Mouse (Mus musculus) neural tube, embryonic 14.5 days (tissue): ENCODE results near the gene Gpt2. TPM values are rescaled to one million over a fixed set of nuclear protein-coding genes. Genes with fewer than 3 reads are reported as not detected.

Experiments used
- ATAC-seq: fragments of 200-750 bp; cut with Nextera tagmentation; 2 replicates; pipeline ENCODE4 v1.8.0; 2017; ENCODE audit warnings: low read depth, mild to moderate bottlenecking, moderate TSS enrichment, moderate library complexity
- H3K27ac ChIP-seq: fragments of 300-500 bp; sonication (generic); 2 replicates; pipeline ENCODE4 v1.5.1; 2014; ENCODE audit warnings: low read depth, mild to moderate bottlenecking, control low read depth, low read length, moderate library complexity, mixed read lengths
- H3K27me3 ChIP-seq: fragments of 300-500 bp; sonication (generic); 2 replicates; pipeline ENCODE4 v1.6.1; 2014; ENCODE audit warnings: low read length; ENCODE audit not compliant: control insufficient read depth, insufficient read depth
- H3K36me3 ChIP-seq: fragments of 300-500 bp; sonication (generic); 2 replicates; pipeline ENCODE4 v1.6.1; 2014; ENCODE audit warnings: low read length, mixed read lengths; ENCODE audit not compliant: control insufficient read depth, insufficient read depth
- H3K4me1 ChIP-seq: fragments of 300-500 bp; sonication (generic); 2 replicates; pipeline ENCODE4 v1.6.1; 2014; ENCODE audit warnings: low read length; ENCODE audit not compliant: control insufficient read depth, insufficient read depth
- H3K4me2 ChIP-seq: fragments of 300-500 bp; sonication (generic); 2 replicates; pipeline ENCODE4 v1.6.1; 2014; ENCODE audit warnings: mild to moderate bottlenecking, low read depth, low read length, control low read depth
- H3K4me3 ChIP-seq: fragments of 300-500 bp; sonication (generic); 2 replicates; pipeline ENCODE4 v1.5.1; 2014; ENCODE audit warnings: low read depth, low read length, control low read depth, mixed read lengths
- H3K9ac ChIP-seq: fragments of 300-500 bp; sonication (generic); replicated peaks from 2 replicates; pipeline ENCODE4 v1.6.1; 2014; ENCODE audit warnings: low read depth, mild to moderate bottlenecking, control low read depth, low read length, mixed read lengths
- H3K9me3 ChIP-seq: fragments of 300-500 bp; sonication (generic); 2 replicates; pipeline ENCODE4 v1.6.1; 2016; ENCODE audit warnings: low read length; ENCODE audit not compliant: control insufficient read depth
- WGBS: fragments of 180-500 bp; shearing (Covaris S2); extraction: QIAGEN DNeasy Blood & Tissue Kit; methylation state at CpG from one replicate; pipeline ENCODE4 v1.1.7; 2014; 5-methylcytosine and 5-hydroxymethylcytosine counted together
- polyA plus RNA-seq: library from polyadenylated mRNA; unstranded; fragments of >200 nt; fragmentation: Nextera tagmentation; extraction: Ambion mirVana; gene quantifications from 2 replicates; pipeline ENCODE4 v1.2.1, GENCODE M21; 2014

The Gpt2 gene
- polyA plus RNA-seq, 1 experiment from 2014 or later, result 65.2 TPM

- Histone ChIP-seq H3K9ac (no peak overlapping the region), H3K4me2 (no peak overlapping the region), H3K4me3 (no peak overlapping the region), H3K27ac (no peak overlapping the region), H3K36me3 (no peaks in the 10 kb centered on the region), H3K9me3 (no peaks in the 10 kb centered on the region), H3K4me1 (no peaks in the 10 kb centered on the region), H3K27me3 (no peaks in the 10 kb centered on the region)
- 44% methylated on average over 5 of the region's 5 CpGs for WGBS
- ATAC-seq, result no peak
Observed at GRCm38 (mm10) chr8:85460804-85461203, 31.6 kb upstream of the Gpt2 start.

GRCm38 (mm10) chr8:85461377-85461776 is 31.0 kb upstream of the Gpt2 start:
- WGBS, result 88% methylated on average over 3 of the region's 3 CpGs

GRCm38 (mm10) chr8:85462441-85462840 is 29.9 kb upstream of the Gpt2 start:
- no peak overlapping the region for H3K4me2 ChIP-seq
- 94% methylated on average over 1 of the region's 1 CpGs for WGBS
- no peaks in the 10 kb centered on the region for H3K9me3 ChIP-seq
- no peaks in the 10 kb centered on the region for H3K36me3 ChIP-seq
- H3K27ac ChIP-seq, result no peak overlapping the region
- no peak overlapping the region for H3K9ac ChIP-seq
- H3K4me3 ChIP-seq, result no peak overlapping the region
- no peak for ATAC-seq
- no peaks in the 10 kb centered on the region for H3K27me3 ChIP-seq
- no peaks in the 10 kb centered on the region for H3K4me1 ChIP-seq

More at GRCm38 (mm10) chr8:85461377-85461776, 31.0 kb upstream of the Gpt2 start:
- H3K27me3 ChIP-seq, result no peaks in the 10 kb centered on the region
- ATAC-seq, result no peak
- no peaks in the 10 kb centered on the region for H3K4me1 ChIP-seq
- no peak overlapping the region for H3K4me3 ChIP-seq
- no peak overlapping the region for H3K27ac ChIP-seq
- H3K9ac ChIP-seq, result no peak overlapping the region
- no peak overlapping the region for H3K4me2 ChIP-seq
- no peaks in the 10 kb centered on the region for H3K9me3 ChIP-seq
- H3K36me3 ChIP-seq, result no peaks in the 10 kb centered on the region

- no peaks in the 10 kb centered on the region for H3K36me3 ChIP-seq
- no peaks in the 10 kb centered on the region for H3K27me3 ChIP-seq
- ATAC-seq, result no peak
- no peaks in the 10 kb centered on the region for H3K4me1 ChIP-seq
- no peak overlapping the region for H3K4me2 ChIP-seq
- H3K9me3 ChIP-seq, result no peaks in the 10 kb centered on the region
- no peak overlapping the region for H3K4me3 ChIP-seq
- H3K9ac ChIP-seq, result no peak overlapping the region
- H3K27ac ChIP-seq, result no peak overlapping the region
Observed at GRCm38 (mm10) chr8:85464316-85464715, 28.1 kb upstream of the Gpt2 start.

GRCm38 (mm10) chr8:85466056-85466455 is 26.3 kb upstream of the Gpt2 start:
- no peak overlapping the region for H3K27ac ChIP-seq
- no peaks in the 10 kb centered on the region for H3K9me3 ChIP-seq
- no peaks in the 10 kb centered on the region for H3K27me3 ChIP-seq
- no peak overlapping the region for H3K4me2 ChIP-seq
- WGBS, result 90% methylated on average over 4 of the region's 4 CpGs
- no peaks in the 10 kb centered on the region for H3K36me3 ChIP-seq
- ATAC-seq, result no peak
- H3K4me1 ChIP-seq, result no peaks in the 10 kb centered on the region
- H3K4me3 ChIP-seq, result no peak overlapping the region
- H3K9ac ChIP-seq, result no peak overlapping the region

GRCm38 (mm10) chr8:85470753-85471152 is 21.6 kb upstream of the Gpt2 start:
- 83% methylated on average over 8 of the region's 8 CpGs for WGBS

GRCm38 (mm10) chr8:85472800-85473199 is 19.6 kb upstream of the Gpt2 start:
- Histone ChIP-seq H3K9me3 (no peaks in the 10 kb centered on the region), H3K4me2 (no peak overlapping the region), H3K4me3 (no peak overlapping the region), H3K27me3 (no peaks in the 10 kb centered on the region), H3K27ac (no peak overlapping the region), H3K36me3 (no peaks in the 10 kb centered on the region), H3K4me1 (no peaks in the 10 kb centered on the region), H3K9ac (no peak overlapping the region)
- no peak for ATAC-seq
- 78% methylated on average over 6 of the region's 6 CpGs for WGBS

More at GRCm38 (mm10) chr8:85470753-85471152, 21.6 kb upstream of the Gpt2 start:
- Histone ChIP-seq H3K9me3 (no peaks in the 10 kb centered on the region), H3K9ac (no peak overlapping the region), H3K36me3 (no peaks in the 10 kb centered on the region), H3K4me1 (no peaks in the 10 kb centered on the region), H3K27me3 (no peaks in the 10 kb centered on the region), H3K4me2 (no peak overlapping the region), H3K27ac (no peak overlapping the region), H3K4me3 (no peak overlapping the region)
- no peak for ATAC-seq

GRCm38 (mm10) chr8:85473246-85473645 is 19.1 kb upstream of the Gpt2 start:
- Histone ChIP-seq H3K4me3 (no peak overlapping the region), H3K36me3 (no peaks in the 10 kb centered on the region), H3K9me3 (no peaks in the 10 kb centered on the region), H3K27ac (no peak overlapping the region), H3K4me2 (no peak overlapping the region), H3K27me3 (no peaks in the 10 kb centered on the region), H3K4me1 (no peaks in the 10 kb centered on the region), H3K9ac (no peak overlapping the region)
- WGBS, result 96% methylated on average over 4 of the region's 4 CpGs
- ATAC-seq, result no peak

GRCm38 (mm10) chr8:85474924-85475323 is 17.5 kb upstream of the Gpt2 start:
- no peak for ATAC-seq
- H3K9ac ChIP-seq, result no peak overlapping the region
- no peaks in the 10 kb centered on the region for H3K27me3 ChIP-seq
- no peak overlapping the region for H3K4me3 ChIP-seq
- no peak overlapping the region for H3K4me2 ChIP-seq
- H3K36me3 ChIP-seq, result no peaks in the 10 kb centered on the region
- no peak overlapping the region for H3K27ac ChIP-seq
- WGBS, result 93% methylated on average over 3 of the region's 3 CpGs
- H3K4me1 ChIP-seq, result no peaks in the 10 kb centered on the region
- H3K9me3 ChIP-seq, result no peaks in the 10 kb centered on the region
